Mouse (Mus musculus) forebrain, embryonic 16.5 days (tissue): ENCODE results near the gene Ces1b. TPM values are rescaled to one million over a fixed set of nuclear protein-coding genes. Genes with fewer than 3 reads are reported as not detected.

Source experiments
- ATAC-seq: fragments of 200-750 bp; cut with Nextera tagmentation; 2 replicates; pipeline ENCODE4 v1.8.0; 2017; ENCODE audit warnings: mild to moderate bottlenecking, moderate library complexity
- H3K27ac ChIP-seq: fragments of 300-500 bp; sonication (generic); 2 replicates; pipeline ENCODE4 v1.5.1; 2014; ENCODE audit warnings: low read length, control low read depth
- H3K27me3 ChIP-seq: fragments of 300-500 bp; sonication (generic); replicated peaks from 2 replicates; pipeline ENCODE4 v1.6.1; 2014; ENCODE audit warnings: low read length; ENCODE audit not compliant: control insufficient read depth, insufficient read depth
- H3K36me3 ChIP-seq: fragments of 300-500 bp; sonication (generic); 2 replicates; pipeline ENCODE4 v1.6.1; 2014; ENCODE audit not compliant: control insufficient read depth, insufficient read depth
- H3K4me1 ChIP-seq: fragments of 300-500 bp; sonication (generic); replicated peaks from 2 replicates; pipeline ENCODE4 v1.6.1; 2014; ENCODE audit warnings: low read length; ENCODE audit not compliant: control insufficient read depth, insufficient read depth
- H3K4me2 ChIP-seq: fragments of 300-500 bp; sonication (generic); 2 replicates; pipeline ENCODE4 v1.6.1; 2014; ENCODE audit warnings: mild to moderate bottlenecking, low read length, control low read depth
- H3K4me3 ChIP-seq: fragments of 300-500 bp; sonication (generic); replicated peaks from 2 replicates; pipeline ENCODE4 v1.5.1; 2014; ENCODE audit warnings: mild to moderate bottlenecking, low read length, control low read depth
- H3K9ac ChIP-seq: fragments of 300-500 bp; sonication (generic); replicated peaks from 2 replicates; pipeline ENCODE4 v1.6.1; 2014; ENCODE audit warnings: low read depth, low read length, control low read depth
- H3K9me3 ChIP-seq: fragments of 300-500 bp; sonication (generic); 2 replicates; pipeline ENCODE4 v1.6.1; 2016; ENCODE audit warnings: low read length; ENCODE audit not compliant: control insufficient read depth
- whole genome bisulfite sequencing: fragments of 180-500 bp; shearing (Covaris S2); extraction: QIAGEN DNeasy Blood & Tissue Kit; methylation state at CpG from one replicate; pipeline ENCODE4 v1.1.7; 2014; 5-methylcytosine and 5-hydroxymethylcytosine counted together
- polyA plus RNA-seq: library from polyadenylated mRNA; unstranded; fragments of >200 nt; fragmentation: Nextera tagmentation; extraction: Ambion mirVana; gene quantifications from 2 replicates; pipeline ENCODE4 v1.2.1, GENCODE M21; 2015

The Ces1b gene
- polyA plus RNA-seq, 1 experiment from 2014 or later = not detected

GRCm38 (mm10) chr8:93055238-93055637 lies 24.6 kb downstream of the Ces1b start:
- no peaks in the 10 kb centered on the region for H3K4me1 ChIP-seq
- no peaks in the 10 kb centered on the region for H3K36me3 ChIP-seq
- H3K27me3 ChIP-seq = no peaks in the 10 kb centered on the region
- no peak for ATAC-seq
- no peak overlapping the region for H3K4me3 ChIP-seq
- H3K9ac ChIP-seq = no peak overlapping the region
- H3K27ac ChIP-seq = no peak overlapping the region
- WGBS = 60% methylated on average over 2 of the region's 2 CpGs
- no peak overlapping the region for H3K4me2 ChIP-seq
- no peaks in the 10 kb centered on the region for H3K9me3 ChIP-seq

DNA sequence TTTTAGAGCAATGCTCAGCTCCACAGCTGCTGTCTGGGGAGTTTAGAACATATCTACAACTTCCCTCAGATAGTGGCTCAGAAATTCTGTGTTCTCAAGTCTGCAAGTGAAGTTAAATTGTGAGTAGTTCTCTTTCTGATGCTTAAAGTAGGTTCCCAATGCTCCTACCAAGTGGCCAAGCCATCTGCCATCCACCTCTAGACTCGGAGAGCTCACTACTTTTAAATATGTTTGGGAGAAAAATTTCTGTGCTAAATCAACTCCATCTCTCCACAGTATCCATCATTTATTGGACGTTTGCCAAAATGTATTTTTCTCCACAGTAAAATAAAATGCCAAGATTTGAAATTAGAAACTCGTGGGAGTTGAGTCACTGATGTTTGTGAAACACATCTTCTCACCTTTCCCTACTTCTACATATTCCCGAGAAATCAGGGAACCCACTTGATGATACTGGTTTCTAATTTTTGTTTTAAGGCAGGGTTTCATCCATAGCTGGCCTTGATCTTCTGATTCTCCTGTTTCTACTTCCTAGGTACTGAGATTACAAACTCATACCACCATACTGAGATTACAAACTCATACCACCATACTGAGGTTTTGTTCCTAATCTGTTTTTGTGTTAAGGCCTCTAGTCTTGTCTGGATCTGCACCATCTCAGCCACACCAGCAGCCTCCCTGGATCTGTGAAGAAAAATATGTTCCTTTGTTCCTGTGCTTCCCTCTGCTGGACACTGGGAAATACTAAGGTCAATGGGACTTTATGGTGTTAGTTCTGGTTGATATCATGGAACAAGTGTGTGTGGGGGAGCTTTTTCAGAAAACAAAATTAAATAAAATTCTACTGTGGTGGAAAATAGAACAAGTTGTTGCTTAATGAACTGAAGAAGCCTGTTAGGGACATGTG lies 31.1 kb downstream of the Ces1b start:
- ATAC-seq = no peak
- no peak overlapping the region for H3K4me3 ChIP-seq
- H3K27me3 ChIP-seq = no peaks in the 10 kb centered on the region
- no peak overlapping the region for H3K9ac ChIP-seq
- no peak overlapping the region for H3K27ac ChIP-seq
- H3K36me3 ChIP-seq = no peaks in the 10 kb centered on the region
- no peaks in the 10 kb centered on the region for H3K4me1 ChIP-seq
- no peak overlapping the region for H3K4me2 ChIP-seq
- WGBS = 69% methylated on average over 4 of the region's 4 CpGs
- no peaks in the 10 kb centered on the region for H3K9me3 ChIP-seq

GRCm38 (mm10) chr8:93048092-93048491 lies 31.7 kb downstream of the Ces1b start, which contains the start of gene Ces1a:
Ces1a (minus strand) TSS chr8:93048192.
- H3K27ac ChIP-seq = no peak within 1 kb of the TSS

GRCm38 (mm10) chr8:93043083-93043482 lies 36.7 kb downstream of the Ces1b start:
- no peak overlapping the region for H3K4me2 ChIP-seq
- H3K27me3 ChIP-seq = no peaks in the 10 kb centered on the region
- ATAC-seq = no peak
- H3K4me3 ChIP-seq = no peak overlapping the region
- H3K4me1 ChIP-seq = no peaks in the 10 kb centered on the region
- no peaks in the 10 kb centered on the region for H3K9me3 ChIP-seq
- 54% methylated on average over 1 of the region's 1 CpGs for WGBS
- no peaks in the 10 kb centered on the region for H3K36me3 ChIP-seq
- no peak overlapping the region for H3K27ac ChIP-seq
- no peak overlapping the region for H3K9ac ChIP-seq

More at GRCm38 (mm10) chr8:93048092-93048491, 31.7 kb downstream of the Ces1b start, which contains the start of gene Ces1a:
- Histone ChIP-seq H3K4me3 (no peak within 1 kb of the TSS), H3K36me3 (no peaks in the 10 kb centered on the region), H3K9ac (no peak within 1 kb of the TSS), H3K27me3 (no peaks in the 10 kb centered on the region), H3K9me3 (no peaks in the 10 kb centered on the region), H3K4me2 (no peak within 1 kb of the TSS), H3K4me1 (no peaks in the 10 kb centered on the region)
- ATAC-seq = no peak
- WGBS = 81% methylated on average over 3 of the region's 3 CpGs

GRCm38 (mm10) chr8:93040776-93041567 lies 38.8 kb downstream of the Ces1b start:
- Histone ChIP-seq H3K4me1 (no peaks in the 10 kb centered on the region), H3K9ac (no peak overlapping the region), H3K27me3 (no peaks in the 10 kb centered on the region), H3K4me3 (no peak overlapping the region), H3K36me3 (no peaks in the 10 kb centered on the region), H3K9me3 (no peaks in the 10 kb centered on the region), H3K27ac (no peak overlapping the region), H3K4me2 (no peak overlapping the region)
- no peak for ATAC-seq
- 88% methylated on average over 4 of the region's 4 CpGs for WGBS

GRCm38 (mm10) chr8:93040256-93040655 lies 39.6 kb downstream of the Ces1b start:
- Histone ChIP-seq H3K4me2 (no peak overlapping the region), H3K4me3 (no peak overlapping the region), H3K9ac (no peak overlapping the region), H3K4me1 (no peaks in the 10 kb centered on the region), H3K36me3 (no peaks in the 10 kb centered on the region), H3K27me3 (no peaks in the 10 kb centered on the region), H3K27ac (no peak overlapping the region), H3K9me3 (no peaks in the 10 kb centered on the region)
- 77% methylated on average over 2 of the region's 2 CpGs for WGBS
- no peak for ATAC-seq

- no peaks in the 10 kb centered on the region for H3K4me1 ChIP-seq
- H3K9ac ChIP-seq = no peak overlapping the region
- H3K9me3 ChIP-seq = no peaks in the 10 kb centered on the region
- no peak for ATAC-seq
- 3% methylated on average over 2 of the region's 2 CpGs for WGBS
- H3K36me3 ChIP-seq = no peaks in the 10 kb centered on the region
- H3K27me3 ChIP-seq = no peaks in the 10 kb centered on the region
- H3K27ac ChIP-seq = no peak overlapping the region
- no peak overlapping the region for H3K4me2 ChIP-seq
- no peak overlapping the region for H3K4me3 ChIP-seq
These were observed 41.0 kb downstream of the Ces1b start for GRCm38 (mm10) chr8:93038831-93039230.

DNA sequence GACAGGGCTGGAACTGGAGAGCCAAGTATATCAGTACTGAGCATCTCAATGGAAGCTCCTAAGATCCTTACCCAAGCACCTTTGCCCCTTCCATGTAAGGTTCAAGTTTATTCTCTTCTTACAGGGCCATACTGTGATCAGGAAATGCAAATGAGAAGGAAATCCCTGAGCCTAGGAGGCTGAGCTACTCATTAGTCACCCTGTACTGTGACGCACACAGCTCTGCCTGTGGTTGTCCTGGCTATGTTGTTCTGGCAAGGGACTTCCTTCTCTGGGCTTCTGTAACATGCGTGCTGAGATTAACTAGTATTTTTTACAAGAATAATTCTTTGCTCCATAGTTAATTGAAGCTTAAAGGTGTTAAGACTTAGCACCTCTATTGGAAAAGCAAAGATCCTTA lies 49.2 kb downstream of the Ces1b start:
- Histone ChIP-seq H3K4me3 (no peak overlapping the region), H3K9me3 (no peaks in the 10 kb centered on the region), H3K4me2 (no peak overlapping the region), H3K27me3 (no peaks in the 10 kb centered on the region), H3K9ac (no peak overlapping the region), H3K27ac (no peak overlapping the region), H3K4me1 (no peaks in the 10 kb centered on the region), H3K36me3 (no peaks in the 10 kb centered on the region)
- 77% methylated on average over 2 of the region's 2 CpGs for WGBS
- no peak for ATAC-seq

DNA sequence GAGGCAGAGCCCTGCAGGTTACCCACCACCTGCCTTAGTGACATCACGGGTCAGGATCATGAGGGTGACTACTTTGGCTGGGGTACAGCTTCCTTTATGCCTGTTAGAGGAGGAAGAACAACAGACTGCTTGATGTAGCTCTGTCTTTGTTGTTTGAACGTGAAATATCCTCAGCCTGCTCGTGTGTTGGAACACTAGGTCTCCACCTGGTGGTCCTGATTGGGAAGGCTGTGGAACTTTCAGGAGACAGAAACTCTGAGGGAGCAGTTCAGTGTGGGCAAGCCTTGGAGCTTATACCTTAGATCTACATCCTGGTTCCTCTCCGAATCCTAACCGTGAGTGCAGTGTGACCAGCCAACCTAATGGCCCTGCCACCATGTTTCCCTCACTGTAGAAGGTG lies 58.1 kb downstream of the Ces1b start:
- H3K27ac ChIP-seq = no peak overlapping the region
- no peaks in the 10 kb centered on the region for H3K4me1 ChIP-seq
- H3K36me3 ChIP-seq = no peaks in the 10 kb centered on the region
- no peak overlapping the region for H3K4me2 ChIP-seq
- 57% methylated on average over 5 of the region's 5 CpGs for WGBS
- no peaks in the 10 kb centered on the region for H3K27me3 ChIP-seq
- ATAC-seq = no peak
- no peak overlapping the region for H3K4me3 ChIP-seq
- H3K9ac ChIP-seq = no peak overlapping the region
- H3K9me3 ChIP-seq = no peaks in the 10 kb centered on the region
